Mouse (Mus musculus): ENCODE measurements at regions not wholly inside any gene's neighbourhood (a gene's known extent, or its start where the extent isn't known, plus 50 kb on each side); places are given as distances from the start of the nearest gene placed in this dataset.

DNA sequence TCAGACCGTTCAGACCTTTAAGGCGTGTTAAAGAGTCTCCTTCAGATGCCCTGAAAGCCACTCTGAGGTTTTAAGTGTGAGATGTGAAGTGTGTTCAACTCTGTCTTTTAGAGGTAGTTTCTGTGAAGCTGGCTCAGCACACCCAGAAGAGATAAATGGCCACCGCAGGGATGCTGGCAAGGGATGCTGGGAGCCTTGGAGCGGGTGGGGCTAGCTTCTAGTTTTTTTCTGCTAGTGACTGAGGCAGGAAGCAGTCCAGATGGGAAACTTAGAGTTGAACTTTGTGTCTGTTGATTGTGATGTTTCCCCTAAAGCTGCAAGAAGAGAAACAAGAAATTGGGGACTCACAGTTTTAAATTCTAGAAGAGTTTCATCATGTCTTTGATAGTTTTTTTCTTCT, 143.5 kb downstream of the Cdca7 start:
- H3K9me3 ChIP-seq (replicated peaks; ENCODE audit: control insufficient read depth, insufficient read depth, low read length, poor library complexity, severe bottlenecking): no peaks in the 10 kb centered on the region
- H3K4me3 ChIP-seq (ENCODE audit: low read depth, low read length): no peak overlapping the region
- no peak overlapping the region for H3K9ac ChIP-seq (ENCODE audit: low read depth, poor library complexity, severe bottlenecking)
- no peaks in the 10 kb centered on the region for H3K27me3 ChIP-seq (ENCODE audit: control insufficient read depth, insufficient read depth, low read length, poor library complexity, severe bottlenecking)
- TF ChIP-seq CTCF (IDR thresholded peaks at IDR 0.05; ENCODE audit: low read depth, low read length) (no peak), EP300 (IDR thresholded peaks at IDR 0.05; ENCODE audit: insufficient read depth, low read depth, low read length) (no peak)
- no peak overlapping the region for H3K27ac ChIP-seq (ENCODE audit: insufficient read depth, low read length)
- no peaks in the 10 kb centered on the region for H3K36me3 ChIP-seq (ENCODE audit: control insufficient read depth, insufficient read depth, low read length, poor library complexity, severe bottlenecking)
- H3K4me1 ChIP-seq (ENCODE audit: control insufficient read depth, insufficient read depth, low read length): no peaks in the 10 kb centered on the region

DNA sequence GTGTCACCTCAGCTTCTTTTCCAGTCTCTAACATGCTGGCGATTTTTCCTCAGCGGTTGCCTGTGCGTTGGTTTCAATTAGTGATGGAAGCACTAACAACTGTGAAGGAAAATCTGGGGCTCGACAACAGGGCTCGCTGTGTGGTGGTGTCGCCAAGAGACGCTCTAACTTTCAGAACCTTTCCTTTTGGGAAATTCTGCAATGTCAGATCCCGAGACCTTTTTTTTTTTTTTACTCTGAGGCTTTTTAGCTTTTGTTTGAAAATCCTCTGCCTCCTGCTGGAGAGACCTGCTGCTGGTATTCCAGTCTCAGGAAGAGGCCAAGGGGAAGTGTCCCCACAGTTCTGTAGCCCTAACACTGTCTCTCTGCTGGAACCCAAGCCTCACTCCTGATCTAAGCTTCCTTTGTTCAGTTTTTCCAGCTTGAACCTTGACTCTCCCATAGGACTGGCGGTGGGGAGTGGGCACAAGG, 144.3 kb downstream of the Cdca7 start:
- Histone ChIP-seq H3K27me3 (ENCODE audit: control insufficient read depth, insufficient read depth, low read length, poor library complexity, severe bottlenecking) (no peaks in the 10 kb centered on the region), H3K9me3 (replicated peaks; ENCODE audit: control insufficient read depth, insufficient read depth, low read length, poor library complexity, severe bottlenecking) (no peaks in the 10 kb centered on the region), H3K9ac (ENCODE audit: low read depth, poor library complexity, severe bottlenecking) (no peak overlapping the region), H3K36me3 (ENCODE audit: control insufficient read depth, insufficient read depth, low read length, poor library complexity, severe bottlenecking) (no peaks in the 10 kb centered on the region), H3K27ac (ENCODE audit: insufficient read depth, low read length) (no peak overlapping the region), H3K4me3 (ENCODE audit: low read depth, low read length) (no peak overlapping the region), H3K4me1 (ENCODE audit: control insufficient read depth, insufficient read depth, low read length) (no peaks in the 10 kb centered on the region)
- TF ChIP-seq EP300 (IDR thresholded peaks at IDR 0.05; ENCODE audit: insufficient read depth, low read depth, low read length) (no peak), CTCF (IDR thresholded peaks at IDR 0.05; ENCODE audit: low read depth, low read length) (no peak), POLR2A (IDR thresholded peaks at IDR 0.05; ENCODE audit: insufficient read depth, low read length) (no peak)

DNA sequence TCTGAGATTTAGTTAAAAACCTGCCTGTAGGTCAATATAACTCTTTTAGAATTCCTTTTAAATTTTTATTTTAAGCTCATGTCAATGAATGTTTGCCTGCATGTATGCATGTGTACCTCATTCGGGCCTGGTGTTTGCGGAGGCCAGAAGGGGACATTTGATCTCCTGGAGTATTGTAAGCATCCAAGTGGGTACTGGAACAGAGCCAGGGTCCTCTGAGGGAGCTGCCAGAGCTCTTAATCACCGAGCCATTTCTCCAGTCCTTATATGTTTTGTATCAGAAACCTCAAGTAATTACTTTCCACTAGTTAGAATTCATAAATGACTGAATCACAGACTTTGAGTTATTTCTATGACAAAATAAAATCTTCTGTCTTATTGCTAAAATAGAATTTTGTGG, 152.0 kb downstream of the Cdca7 start:
- Histone ChIP-seq H3K27me3 (ENCODE audit: control insufficient read depth, insufficient read depth, low read length, poor library complexity, severe bottlenecking) (no peaks in the 10 kb centered on the region), H3K9ac (ENCODE audit: low read depth, poor library complexity, severe bottlenecking) (no peak overlapping the region), H3K9me3 (replicated peaks; ENCODE audit: control insufficient read depth, insufficient read depth, low read length, poor library complexity, severe bottlenecking) (no peaks in the 10 kb centered on the region), H3K36me3 (ENCODE audit: control insufficient read depth, insufficient read depth, low read length, poor library complexity, severe bottlenecking) (no peaks in the 10 kb centered on the region), H3K4me1 (ENCODE audit: control insufficient read depth, insufficient read depth, low read length) (no peaks in the 10 kb centered on the region), H3K4me3 (ENCODE audit: low read depth, low read length) (no peak overlapping the region), H3K27ac (ENCODE audit: insufficient read depth, low read length) (no peak overlapping the region)
- TF ChIP-seq CTCF (IDR thresholded peaks at IDR 0.05; ENCODE audit: low read depth, low read length) (no peak), POLR2A (IDR thresholded peaks at IDR 0.05; ENCODE audit: insufficient read depth, low read length) (no peak), EP300 (IDR thresholded peaks at IDR 0.05; ENCODE audit: insufficient read depth, low read depth, low read length) (no peak)

- Histone ChIP-seq H3K27ac (ENCODE audit: insufficient read depth, low read length) (no peak overlapping the region), H3K4me1 (ENCODE audit: control insufficient read depth, insufficient read depth, low read length) (no peaks in the 10 kb centered on the region), H3K4me3 (ENCODE audit: low read depth, low read length) (no peak overlapping the region), H3K36me3 (ENCODE audit: control insufficient read depth, insufficient read depth, low read length, poor library complexity, severe bottlenecking) (no peaks in the 10 kb centered on the region), H3K27me3 (ENCODE audit: control insufficient read depth, insufficient read depth, low read length, poor library complexity, severe bottlenecking) (no peaks in the 10 kb centered on the region), H3K9ac (ENCODE audit: low read depth, poor library complexity, severe bottlenecking) (no peak overlapping the region), H3K9me3 (replicated peaks; ENCODE audit: control insufficient read depth, insufficient read depth, low read length, poor library complexity, severe bottlenecking) (no peaks in the 10 kb centered on the region)
- no peak for TF ChIP-seq POLR2A (IDR thresholded peaks at IDR 0.05; ENCODE audit: insufficient read depth, low read length)
- no peak for TF ChIP-seq EP300 (IDR thresholded peaks at IDR 0.05; ENCODE audit: insufficient read depth, low read depth, low read length)
- no peak for TF ChIP-seq CTCF (IDR thresholded peaks at IDR 0.05; ENCODE audit: low read depth, low read length)
These were observed 152.9 kb downstream of the Cdca7 start for GRCm38 (mm10) chr2:72628626-72629470.

GRCm38 (mm10) chr2:72629691-72630461, 153.9 kb downstream of the Cdca7 start:
- Histone ChIP-seq H3K4me3 (ENCODE audit: low read depth, low read length) (no peak overlapping the region), H3K9me3 (replicated peaks; ENCODE audit: control insufficient read depth, insufficient read depth, low read length, poor library complexity, severe bottlenecking) (no peaks in the 10 kb centered on the region), H3K9ac (ENCODE audit: low read depth, poor library complexity, severe bottlenecking) (no peak overlapping the region), H3K36me3 (ENCODE audit: control insufficient read depth, insufficient read depth, low read length, poor library complexity, severe bottlenecking) (no peaks in the 10 kb centered on the region), H3K27ac (ENCODE audit: insufficient read depth, low read length) (no peak overlapping the region), H3K27me3 (ENCODE audit: control insufficient read depth, insufficient read depth, low read length, poor library complexity, severe bottlenecking) (no peaks in the 10 kb centered on the region), H3K4me1 (ENCODE audit: control insufficient read depth, insufficient read depth, low read length) (no peaks in the 10 kb centered on the region)
- TF ChIP-seq EP300 (IDR thresholded peaks at IDR 0.05; ENCODE audit: insufficient read depth, low read depth, low read length) (no peak), CTCF (IDR thresholded peaks at IDR 0.05; ENCODE audit: low read depth, low read length) (no peak), POLR2A (IDR thresholded peaks at IDR 0.05; ENCODE audit: insufficient read depth, low read length) (no peak)
